Mouse (Mus musculus): ENCODE data around the gene Thra. TPM values are rescaled to one million over a fixed set of nuclear protein-coding genes. Genes with fewer than 3 reads are reported as not detected.

Thra gene
- polyA plus RNA-seq (2014; fragmentation: Nextera tagmentation; extraction: Ambion mirVana), result 28.0 and 31.8 TPM in 2 replicates

DNA sequence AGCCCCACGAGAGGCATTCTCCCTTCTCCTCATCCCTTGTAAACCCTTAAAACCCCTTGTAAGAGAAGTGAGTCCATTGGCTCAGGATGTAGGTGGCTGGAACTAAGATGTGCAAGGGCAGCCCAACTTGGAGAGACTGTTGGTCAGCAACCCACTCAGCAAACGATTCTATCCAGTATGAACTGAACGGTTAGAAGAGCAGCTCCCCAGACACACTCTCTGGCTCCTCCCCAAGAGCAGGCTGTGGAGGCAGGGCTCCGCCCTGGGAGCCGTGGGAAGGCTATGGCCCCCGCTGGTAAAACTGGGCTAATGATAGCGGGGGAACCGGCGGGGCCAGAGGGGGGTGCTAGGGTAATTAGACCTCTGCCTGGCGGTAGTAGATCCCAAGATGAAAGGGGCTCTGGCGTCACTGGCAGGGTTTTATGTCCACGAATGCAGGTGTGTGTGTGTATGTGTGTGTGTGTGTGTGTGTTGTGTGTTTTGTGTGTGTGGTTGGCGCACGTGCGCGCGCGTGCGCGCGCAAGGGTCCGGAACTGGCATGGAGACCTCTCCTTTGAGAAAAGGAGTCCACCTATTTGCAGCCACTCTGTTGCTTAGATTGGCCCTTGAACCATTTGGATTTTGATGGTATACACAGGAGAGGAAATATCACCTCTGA lies at the start of gene Thra:
Thra (plus strand) TSS at position 246 of the 658 bp plus-strand sequence.
- Histone ChIP-seq H3K27me3 (ENCODE audit: control insufficient read depth, insufficient read depth, low read length) (no peaks in the 10 kb centered on the region), H3K9me3 (ENCODE audit: control insufficient read depth, low read length) (no peaks in the 10 kb centered on the region), H3K4me3 (ENCODE audit: low read length) (peak within 1 kb of the TSS; percentile 90), H3K27ac (ENCODE audit: low read depth, low read length) (peak within 1 kb of the TSS; percentile 90), H3K4me2 (replicated peaks; ENCODE audit: low read depth, low read length) (peak within 1 kb of the TSS; percentile 88), H3K4me1 (ENCODE audit: control insufficient read depth, insufficient read depth, low read length) (peaks cover 39% of the 10 kb centered on the region), H3K36me3 (ENCODE audit: control insufficient read depth, insufficient read depth, low read length) (no peaks in the 10 kb centered on the region), H3K9ac (ENCODE audit: low read depth, low read length) (peak within 1 kb of the TSS; percentile 89)
- ATAC-seq (ENCODE audit: low FRiP score, low TSS enrichment), result peak; percentile 65
- WGBS, result under 1% methylated on average over 22 of the region's 22 CpGs

DNA sequence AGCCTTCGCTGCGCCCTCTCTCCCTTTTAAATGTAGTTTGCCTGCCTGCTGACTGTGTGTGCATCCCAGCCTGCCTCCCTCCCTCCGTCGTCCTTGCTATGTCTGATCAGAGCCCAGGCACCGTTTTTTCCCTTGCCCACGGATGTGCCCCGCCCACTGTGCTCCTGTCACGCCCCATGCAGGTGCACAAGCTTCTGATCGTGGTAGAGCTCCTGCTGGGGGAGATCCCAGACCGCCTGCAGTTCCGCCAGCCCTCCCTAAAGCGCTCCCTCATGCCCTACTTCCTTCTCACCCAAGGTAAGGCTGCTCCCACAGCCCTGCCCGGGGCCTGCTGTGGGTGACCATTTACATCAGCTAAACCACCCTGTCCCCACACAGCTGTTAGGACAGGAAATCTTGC lies 47.2 kb upstream of the Thra start:
- 76% methylated on average over 13 of the region's 13 CpGs for WGBS
- Histone ChIP-seq H3K9me3 (ENCODE audit: control insufficient read depth, low read length) (no peaks in the 10 kb centered on the region), H3K27me3 (ENCODE audit: control insufficient read depth, insufficient read depth, low read length) (no peaks in the 10 kb centered on the region), H3K4me1 (ENCODE audit: control insufficient read depth, insufficient read depth, low read length) (no peaks in the 10 kb centered on the region; the same call in 1 of the 2 replicates), H3K4me2 (replicated peaks; ENCODE audit: low read depth, low read length) (no peak overlapping the region), H3K4me3 (ENCODE audit: low read length) (no peak overlapping the region), H3K9ac (ENCODE audit: low read depth, low read length) (no peak overlapping the region), H3K36me3 (ENCODE audit: control insufficient read depth, insufficient read depth, low read length) (peaks cover 82% of the 10 kb centered on the region), H3K27ac (ENCODE audit: low read depth, low read length) (no peak overlapping the region)
- ATAC-seq (ENCODE audit: low FRiP score, low TSS enrichment), result no peak

DNA sequence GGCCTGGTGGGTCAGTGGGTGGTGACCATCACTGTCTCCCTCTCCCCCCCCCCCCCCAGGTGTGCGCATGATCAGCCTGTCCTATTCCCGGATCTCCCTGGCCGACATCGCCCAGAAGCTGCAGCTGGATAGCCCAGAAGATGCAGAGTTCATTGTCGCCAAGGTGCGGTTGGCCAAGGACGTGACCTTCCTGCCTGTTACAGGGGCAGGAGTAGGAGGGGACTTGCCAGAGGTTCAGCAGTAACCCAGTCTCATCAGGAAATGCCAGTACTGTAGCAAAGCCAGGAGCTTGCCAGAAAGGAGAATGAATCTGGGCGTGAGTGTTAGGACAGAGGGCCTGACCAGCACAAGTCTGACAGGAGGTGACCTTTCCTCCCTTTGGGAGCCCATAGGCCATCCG lies 46.7 kb upstream of the Thra start:
- Histone ChIP-seq H3K27ac (ENCODE audit: low read depth, low read length) (no peak overlapping the region), H3K27me3 (ENCODE audit: control insufficient read depth, insufficient read depth, low read length) (no peaks in the 10 kb centered on the region), H3K4me3 (ENCODE audit: low read length) (no peak overlapping the region), H3K36me3 (ENCODE audit: control insufficient read depth, insufficient read depth, low read length) (peaks cover 78% of the 10 kb centered on the region), H3K9me3 (ENCODE audit: control insufficient read depth, low read length) (no peaks in the 10 kb centered on the region), H3K4me2 (replicated peaks; ENCODE audit: low read depth, low read length) (no peak overlapping the region), H3K9ac (ENCODE audit: low read depth, low read length) (no peak overlapping the region), H3K4me1 (ENCODE audit: control insufficient read depth, insufficient read depth, low read length) (no peaks in the 10 kb centered on the region)
- no peak for ATAC-seq (ENCODE audit: low FRiP score, low TSS enrichment)
- 93% methylated on average over 9 of the region's 9 CpGs for WGBS

DNA sequence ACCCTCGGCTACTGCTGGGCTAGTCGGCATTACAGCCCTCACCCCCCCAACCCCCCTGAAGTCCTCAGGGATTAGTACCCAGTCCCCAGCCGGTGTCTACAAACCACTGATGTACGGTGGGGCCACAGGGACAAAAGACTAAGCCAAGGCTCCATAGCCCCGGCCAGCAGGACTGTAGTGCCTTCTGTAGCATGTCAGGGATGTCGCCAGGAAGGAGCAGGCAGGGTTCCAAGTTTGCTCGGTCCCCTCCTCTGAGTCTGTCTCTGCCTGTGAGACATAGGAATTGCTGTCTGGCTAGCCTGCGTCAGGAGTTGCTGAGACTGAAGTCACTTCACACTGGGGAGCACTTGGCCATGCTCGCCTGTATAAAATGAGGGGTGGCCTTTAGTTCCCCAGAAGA lies 46.1 kb upstream of the Thra start:
- H3K9me3 ChIP-seq (ENCODE audit: control insufficient read depth, low read length), result no peaks in the 10 kb centered on the region
- WGBS, result 80% methylated on average over 9 of the region's 9 CpGs
- no peak overlapping the region for H3K4me3 ChIP-seq (ENCODE audit: low read length)

DNA sequence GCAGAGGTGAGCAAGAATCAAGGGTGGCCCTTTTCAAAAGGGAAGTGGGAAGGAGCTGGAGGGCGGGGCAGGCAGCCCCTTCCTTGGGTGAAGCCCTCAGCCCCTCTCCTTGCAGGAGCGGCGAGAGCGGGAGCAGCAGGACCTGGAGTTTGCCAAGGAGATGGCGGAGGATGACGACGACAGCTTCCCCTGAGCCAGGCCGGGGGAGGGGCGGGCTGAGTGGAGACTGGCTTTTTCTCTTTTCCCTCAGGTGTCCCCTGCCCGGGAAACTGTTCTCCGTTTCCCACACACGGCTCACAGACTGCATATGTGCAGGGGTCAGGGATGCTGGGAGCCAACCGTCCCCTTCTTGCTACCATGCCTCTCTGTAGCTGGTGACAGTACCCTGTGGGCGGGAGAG lies 45.0 kb upstream of the Thra start:
- H3K9ac ChIP-seq (ENCODE audit: low read depth, low read length), result no peak overlapping the region
- H3K36me3 ChIP-seq (ENCODE audit: control insufficient read depth, insufficient read depth, low read length), result peaks cover 64% of the 10 kb centered on the region
- no peak overlapping the region for H3K4me3 ChIP-seq (ENCODE audit: low read length)
- H3K4me2 ChIP-seq (replicated peaks; ENCODE audit: low read depth, low read length), result no peak overlapping the region
- no peak overlapping the region for H3K27ac ChIP-seq (ENCODE audit: low read depth, low read length)
- H3K9me3 ChIP-seq (ENCODE audit: control insufficient read depth, low read length), result no peaks in the 10 kb centered on the region
- 69% methylated on average over 14 of the region's 14 CpGs for WGBS
- H3K4me1 ChIP-seq (ENCODE audit: control insufficient read depth, insufficient read depth, low read length), result no peaks in the 10 kb centered on the region
- ATAC-seq (ENCODE audit: low FRiP score, low TSS enrichment), result no peak
- no peaks in the 10 kb centered on the region for H3K27me3 ChIP-seq (ENCODE audit: control insufficient read depth, insufficient read depth, low read length)

More for the DNA sequence above, 46.1 kb upstream of the Thra start:
- ATAC-seq (ENCODE audit: low FRiP score, low TSS enrichment), result no peak
- Histone ChIP-seq H3K4me1 (ENCODE audit: control insufficient read depth, insufficient read depth, low read length) (no peaks in the 10 kb centered on the region), H3K36me3 (ENCODE audit: control insufficient read depth, insufficient read depth, low read length) (peaks cover 75% of the 10 kb centered on the region), H3K4me2 (replicated peaks; ENCODE audit: low read depth, low read length) (no peak overlapping the region), H3K9ac (ENCODE audit: low read depth, low read length) (no peak overlapping the region), H3K27me3 (ENCODE audit: control insufficient read depth, insufficient read depth, low read length) (no peaks in the 10 kb centered on the region), H3K27ac (ENCODE audit: low read depth, low read length) (no peak overlapping the region)

DNA sequence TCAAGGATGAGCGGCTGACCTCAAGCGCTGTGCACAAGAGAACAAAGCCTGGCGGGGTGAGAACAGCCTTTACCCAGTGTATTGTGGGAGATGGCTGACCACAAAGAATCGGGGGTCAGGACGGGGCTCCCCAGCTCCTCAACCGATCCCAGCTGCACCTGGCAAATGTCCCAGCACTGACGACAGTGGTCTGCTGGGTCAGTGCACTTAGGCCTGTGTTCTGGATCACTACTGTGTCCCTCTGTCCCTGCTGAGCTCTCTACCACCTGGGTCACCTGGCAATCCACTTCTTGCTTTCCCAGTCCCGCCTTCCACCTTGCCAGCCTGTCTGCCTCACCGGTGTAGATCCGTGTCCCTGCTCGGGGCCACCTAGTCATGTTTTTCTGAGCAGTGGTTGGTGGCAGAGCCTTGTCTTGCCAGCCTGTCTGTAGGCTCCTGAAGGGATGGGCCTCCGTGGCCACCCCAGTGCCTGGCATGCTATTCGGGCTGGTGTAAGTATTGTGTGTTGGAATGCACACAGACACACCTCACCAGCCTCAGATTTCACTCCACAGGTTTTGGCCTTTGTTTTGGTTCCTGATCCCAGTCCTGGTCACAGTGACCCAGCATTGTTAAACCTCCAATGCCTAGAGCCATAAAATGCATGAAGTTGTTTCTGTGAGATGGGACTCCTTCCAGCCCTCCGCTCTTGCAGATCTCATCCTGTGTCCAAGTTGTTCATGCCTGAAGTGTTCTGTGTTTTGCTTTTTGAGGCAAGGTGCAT lies 43.8 kb upstream of the Thra start:
- no peaks in the 10 kb centered on the region for H3K27me3 ChIP-seq (ENCODE audit: control insufficient read depth, insufficient read depth, low read length)
- H3K36me3 ChIP-seq (ENCODE audit: control insufficient read depth, insufficient read depth, low read length), result peaks cover 52% of the 10 kb centered on the region
- no peak overlapping the region for H3K27ac ChIP-seq (ENCODE audit: low read depth, low read length)
- H3K9ac ChIP-seq (ENCODE audit: low read depth, low read length), result no peak overlapping the region
- H3K4me2 ChIP-seq (replicated peaks; ENCODE audit: low read depth, low read length), result no peak overlapping the region
- no peak overlapping the region for H3K4me3 ChIP-seq (ENCODE audit: low read length)
- WGBS, result 80% methylated on average over 14 of the region's 14 CpGs
- H3K4me1 ChIP-seq (ENCODE audit: control insufficient read depth, insufficient read depth, low read length), result 0 out of 2 replicates have a peak, but pooled peaks cover 5% of the 10 kb centered on the region
- no peaks in the 10 kb centered on the region for H3K9me3 ChIP-seq (ENCODE audit: control insufficient read depth, low read length)
- ATAC-seq (ENCODE audit: low FRiP score, low TSS enrichment), result no peak

DNA sequence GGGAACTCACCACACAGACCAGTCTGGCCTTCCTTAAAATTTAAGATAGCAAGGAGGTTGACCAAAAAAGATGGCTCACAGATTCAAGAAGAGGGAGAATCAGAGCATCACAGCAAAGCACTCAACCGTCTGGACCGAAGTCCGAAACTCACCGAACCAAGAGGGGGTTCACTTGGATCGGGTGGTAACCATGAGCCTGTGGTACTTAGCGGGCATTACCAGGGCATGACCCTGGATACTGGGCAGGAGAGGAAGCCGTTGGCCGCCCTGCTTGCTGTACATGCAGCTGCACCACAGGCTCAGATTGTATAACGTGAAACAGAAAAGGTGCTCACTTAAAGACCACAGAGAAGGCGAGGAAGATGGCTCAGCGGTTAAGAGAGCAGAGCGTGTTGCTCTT lies 43.2 kb upstream of the Thra start:
- no peak overlapping the region for H3K4me3 ChIP-seq (ENCODE audit: low read length)
- 93% methylated on average over 12 of the region's 12 CpGs for WGBS
- peaks cover 46% of the 10 kb centered on the region for H3K36me3 ChIP-seq (ENCODE audit: control insufficient read depth, insufficient read depth, low read length)
- ATAC-seq (ENCODE audit: low FRiP score, low TSS enrichment), result no peak
- H3K27me3 ChIP-seq (ENCODE audit: control insufficient read depth, insufficient read depth, low read length), result no peaks in the 10 kb centered on the region
- no peak overlapping the region for H3K4me2 ChIP-seq (replicated peaks; ENCODE audit: low read depth, low read length)
- H3K4me1 ChIP-seq (ENCODE audit: control insufficient read depth, insufficient read depth, low read length), result 0 out of 2 replicates have a peak, but pooled peaks cover 5% of the 10 kb centered on the region
- no peak overlapping the region for H3K9ac ChIP-seq (ENCODE audit: low read depth, low read length)
- H3K9me3 ChIP-seq (ENCODE audit: control insufficient read depth, low read length), result no peaks in the 10 kb centered on the region
- no peak overlapping the region for H3K27ac ChIP-seq (ENCODE audit: low read depth, low read length)

DNA sequence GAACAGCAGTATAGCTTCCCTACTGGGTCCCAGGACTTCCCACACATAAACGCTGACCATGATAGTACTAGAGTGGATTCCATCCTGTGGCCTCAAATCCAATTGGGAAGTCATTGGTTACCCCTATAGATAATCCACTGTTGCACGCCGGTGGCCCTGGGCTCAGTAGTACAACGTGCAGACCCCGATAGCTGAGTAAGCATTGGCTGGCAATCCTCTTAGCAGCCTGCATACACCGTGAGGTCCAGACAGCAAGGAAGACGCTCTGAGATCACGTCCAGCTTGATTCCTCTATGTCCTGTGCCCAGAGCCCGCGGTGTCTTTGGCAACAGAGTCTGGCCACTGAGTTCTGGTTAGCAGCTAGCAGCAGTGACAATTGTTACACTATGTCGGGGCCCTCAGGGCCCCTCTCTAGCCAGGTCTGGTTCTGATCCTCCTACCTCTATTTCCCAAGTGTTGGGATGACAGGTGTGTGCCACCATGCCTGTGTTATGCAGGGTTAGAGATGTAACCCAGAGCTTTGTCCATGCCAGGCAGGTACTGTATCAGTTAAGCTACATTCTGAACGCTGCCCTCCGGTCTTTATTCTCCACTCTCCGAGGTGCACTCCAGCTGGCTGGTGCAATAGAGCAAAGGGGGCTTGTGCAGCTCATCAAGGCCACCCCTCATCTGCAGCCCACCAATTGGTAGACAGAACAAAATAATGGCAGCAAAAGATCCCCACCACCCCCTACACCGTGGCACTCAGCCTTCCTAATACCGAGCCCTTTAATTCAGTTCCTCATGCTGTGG lies 41.4 kb upstream of the Thra start:
- Histone ChIP-seq H3K9ac (ENCODE audit: low read depth, low read length) (no peak overlapping the region), H3K36me3 (ENCODE audit: control insufficient read depth, insufficient read depth, low read length) (peaks cover 28% of the 10 kb centered on the region), H3K9me3 (ENCODE audit: control insufficient read depth, low read length) (no peaks in the 10 kb centered on the region), H3K27me3 (ENCODE audit: control insufficient read depth, insufficient read depth, low read length) (no peaks in the 10 kb centered on the region), H3K4me3 (ENCODE audit: low read length) (no peak overlapping the region), H3K4me1 (ENCODE audit: control insufficient read depth, insufficient read depth, low read length) (0 out of 2 replicates have a peak, but pooled peaks cover 5% of the 10 kb centered on the region), H3K4me2 (replicated peaks; ENCODE audit: low read depth, low read length) (no peak overlapping the region), H3K27ac (ENCODE audit: low read depth, low read length) (no peak overlapping the region)
- ATAC-seq (ENCODE audit: low FRiP score, low TSS enrichment), result no peak
- 87% methylated on average over 16 of the region's 16 CpGs for WGBS
